Mouse (Mus musculus) layer of hippocampus, adult 9-11 months (tissue): ENCODE measurements around the gene Gm8281.
"Not testable (repeated sequence)": the region's sequence is repeated elsewhere in the genome, so short reads cannot be mapped to it uniquely, and the experiment has no call there.

Source experiments
- DNase-seq: peaks from one replicate; pipeline ENCODE4 v3.0.0; 2022

The Gm8281 gene

GRCm38 (mm10) chr14:5070611-5071490 is at the start of gene Gm8281:
Gene Gm8281, plus strand, starts transcription at chr14:5071040.
- not testable (repeated sequence) for DNase-seq

- not testable (repeated sequence) for DNase-seq
These were observed 20.5 kb upstream of the Gm8281 start, which contains the start of gene 4930555G01Rik for GRCm38 (mm10) chr14:5050329-5050728. Gene 4930555G01Rik, plus strand, starts transcription at chr14:5050629.

GRCm38 (mm10) chr14:5131219-5131618 is 60.4 kb downstream of the Gm8281 start, which contains the start of gene Gm8279:
Gene Gm8279, plus strand, starts transcription at chr14:5131519.
- not testable (repeated sequence) for DNase-seq
